Mouse (Mus musculus) limb, embryonic 12.5 days (tissue): ENCODE results near the gene Cxcr2. TPM values are rescaled to one million over a fixed set of nuclear protein-coding genes. Genes with fewer than 3 reads are reported as not detected.

Experiments
- ATAC-seq: fragments of 200-750 bp; cut with Nextera tagmentation; 2 replicates; pipeline ENCODE4 v1.8.0; 2017; ENCODE audit warnings: low read depth, moderate TSS enrichment; ENCODE audit not compliant: insufficient number of reproducible peaks, insufficient read depth, low FRiP score, low TSS enrichment
- H3K27ac ChIP-seq: fragments of 300-500 bp; sonication (generic); 2 replicates; pipeline ENCODE4 v1.5.1; 2016; ENCODE audit warnings: mild to moderate bottlenecking, moderate library complexity
- H3K27me3 ChIP-seq: fragments of 300-500 bp; sonication (generic); 2 replicates; pipeline ENCODE4 v1.6.1; 2016; ENCODE audit warnings: mild to moderate bottlenecking, moderate library complexity
- H3K36me3 ChIP-seq: fragments of 300-500 bp; sonication (generic); 2 replicates; pipeline ENCODE4 v1.6.1; 2016; ENCODE audit warnings: mild to moderate bottlenecking, moderate library complexity
- H3K4me1 ChIP-seq: fragments of 300-500 bp; sonication (generic); replicated peaks from 2 replicates; pipeline ENCODE4 v1.6.1; 2016
- H3K4me2 ChIP-seq: fragments of 300-500 bp; sonication (generic); 2 replicates; pipeline ENCODE4 v1.6.1; 2016; ENCODE audit warnings: mild to moderate bottlenecking, moderate library complexity
- H3K4me3 ChIP-seq: fragments of 300-500 bp; sonication (generic); replicated peaks from 2 replicates; pipeline ENCODE4 v1.5.1; 2016; ENCODE audit warnings: mild to moderate bottlenecking
- H3K9ac ChIP-seq: fragments of 300-500 bp; sonication (generic); replicated peaks from 2 replicates; pipeline ENCODE4 v1.6.1; 2016; ENCODE audit warnings: mild to moderate bottlenecking, moderate library complexity
- H3K9me3 ChIP-seq: fragments of 300-500 bp; sonication (generic); 2 replicates; pipeline ENCODE4 v1.6.1; 2016; ENCODE audit warnings: mild to moderate bottlenecking, moderate library complexity
- WGBS: fragments of 180-500 bp; shearing (Covaris S2); methylation state at CpG from one replicate; pipeline ENCODE4 v1.1.7; 2016; 5-methylcytosine and 5-hydroxymethylcytosine counted together
- polyA plus RNA-seq: library from polyadenylated mRNA; unstranded; fragments of >200 nt; fragmentation: Nextera tagmentation; extraction: Ambion mirVana; gene quantifications from 2 replicates; pipeline ENCODE4 v1.2.1, GENCODE M21; 2016

Gene Cxcr2
- polyA plus RNA-seq, 1 experiment from 2014 or later, result 0.09 TPM

DNA sequence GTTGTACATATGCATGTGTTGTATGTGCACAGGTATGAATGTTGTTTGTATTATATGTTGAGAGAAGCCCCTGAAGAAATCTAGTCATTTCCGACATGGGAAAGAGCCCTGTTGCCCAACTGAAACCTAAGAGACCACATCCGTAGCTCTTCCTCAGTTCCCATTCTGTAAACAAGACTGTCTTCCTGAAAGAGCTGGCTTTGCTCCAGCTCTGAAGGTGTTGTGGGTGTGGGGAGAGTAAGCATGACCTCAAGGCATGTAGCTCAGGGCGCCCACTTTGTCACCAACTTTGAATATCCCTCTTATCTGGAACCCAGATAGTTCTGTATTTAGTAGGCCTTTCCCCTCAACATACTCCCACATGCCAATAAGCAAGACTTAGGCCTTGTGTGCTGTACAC lies 24.8 kb downstream of the Cxcr2 start:
- no peaks in the 10 kb centered on the region for H3K27me3 ChIP-seq
- H3K27ac ChIP-seq, result no peak overlapping the region
- no peak overlapping the region for H3K4me2 ChIP-seq
- 87% methylated on average over 3 of the region's 3 CpGs for WGBS
- no peaks in the 10 kb centered on the region for H3K9me3 ChIP-seq
- no peaks in the 10 kb centered on the region for H3K36me3 ChIP-seq
- no peak for ATAC-seq
- H3K9ac ChIP-seq, result no peak overlapping the region
- 0 out of 2 replicates have a peak, but pooled peaks cover 5% of the 10 kb centered on the region for H3K4me1 ChIP-seq
- no peak overlapping the region for H3K4me3 ChIP-seq

GRCm38 (mm10) chr1:74179624-74180408 lies 26.0 kb downstream of the Cxcr2 start:
- 50% methylated on average over 9 of the region's 9 CpGs for WGBS
- ATAC-seq, result no peak
- Histone ChIP-seq H3K4me1 (0 out of 2 replicates have a peak, but pooled peaks cover 5% of the 10 kb centered on the region), H3K9ac (no peak overlapping the region), H3K36me3 (no peaks in the 10 kb centered on the region), H3K4me3 (no peak overlapping the region), H3K4me2 (no peak overlapping the region), H3K27me3 (no peaks in the 10 kb centered on the region), H3K9me3 (no peaks in the 10 kb centered on the region), H3K27ac (no peak overlapping the region)

DNA sequence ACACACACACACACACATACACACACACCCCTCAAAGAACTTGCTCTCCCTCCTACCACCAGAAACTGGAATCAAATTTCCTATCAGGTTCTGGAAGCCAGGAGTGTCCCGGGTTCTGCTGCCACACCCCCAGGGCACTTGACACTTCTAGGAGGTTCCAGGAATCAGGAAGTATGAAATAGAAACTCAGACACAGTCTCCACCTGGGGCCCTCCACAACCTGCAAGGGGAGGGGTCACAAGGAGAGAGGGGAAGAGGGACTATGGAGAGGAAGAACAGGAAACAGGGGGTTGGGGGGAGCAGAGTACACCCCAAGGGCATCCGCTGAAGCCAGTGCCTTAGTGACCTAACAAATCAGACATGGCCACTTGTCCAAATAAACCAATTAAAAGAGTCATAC lies 27.7 kb downstream of the Cxcr2 start:
- WGBS, result 44% methylated on average over 2 of the region's 2 CpGs
- H3K9ac ChIP-seq, result no peak overlapping the region
- no peak for ATAC-seq

GRCm38 (mm10) chr1:74183006-74183405 lies 29.2 kb downstream of the Cxcr2 start:
- no peak overlapping the region for H3K9ac ChIP-seq
- H3K36me3 ChIP-seq, result no peaks in the 10 kb centered on the region
- no peak overlapping the region for H3K4me3 ChIP-seq
- H3K27me3 ChIP-seq, result no peaks in the 10 kb centered on the region
- no peaks in the 10 kb centered on the region for H3K9me3 ChIP-seq
- H3K4me1 ChIP-seq, result 0 out of 2 replicates have a peak, but pooled peaks cover 5% of the 10 kb centered on the region
- 57% methylated on average over 2 of the region's 2 CpGs for WGBS
- H3K27ac ChIP-seq, result no peak overlapping the region
- H3K4me2 ChIP-seq, result no peak overlapping the region
- ATAC-seq, result no peak

More for the DNA sequence above, 27.7 kb downstream of the Cxcr2 start:
- Histone ChIP-seq H3K4me1 (0 out of 2 replicates have a peak, but pooled peaks cover 5% of the 10 kb centered on the region), H3K9me3 (no peaks in the 10 kb centered on the region), H3K4me3 (no peak overlapping the region), H3K4me2 (no peak overlapping the region), H3K36me3 (no peaks in the 10 kb centered on the region), H3K27me3 (no peaks in the 10 kb centered on the region), H3K27ac (no peak overlapping the region)

DNA sequence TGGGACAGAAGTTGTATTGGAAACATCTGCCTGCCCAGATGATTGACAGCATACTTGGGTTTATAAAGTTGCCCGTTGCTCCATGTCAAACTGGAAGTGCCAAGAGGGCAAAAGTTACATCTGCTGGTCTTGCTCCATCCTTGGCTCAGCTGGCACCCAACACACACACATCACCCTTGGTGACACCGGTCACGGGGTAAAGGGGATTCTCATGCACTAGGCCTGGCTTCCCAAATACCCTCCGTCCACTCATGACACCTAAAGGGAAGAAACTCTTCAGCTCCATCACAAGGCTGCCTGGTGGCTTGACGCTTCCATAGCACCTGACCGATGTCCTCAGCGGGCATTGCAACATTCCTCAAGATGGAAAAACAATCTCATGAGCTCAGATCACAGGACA lies 36.7 kb downstream of the Cxcr2 start:
- Histone ChIP-seq H3K4me3 (no peak overlapping the region), H3K27ac (no peak overlapping the region), H3K4me1 (no peaks in the 10 kb centered on the region), H3K4me2 (no peak overlapping the region), H3K9ac (no peak overlapping the region), H3K9me3 (no peaks in the 10 kb centered on the region), H3K36me3 (no peaks in the 10 kb centered on the region), H3K27me3 (no peaks in the 10 kb centered on the region)
- WGBS, result 92% methylated on average over 7 of the region's 7 CpGs
- no peak for ATAC-seq

DNA sequence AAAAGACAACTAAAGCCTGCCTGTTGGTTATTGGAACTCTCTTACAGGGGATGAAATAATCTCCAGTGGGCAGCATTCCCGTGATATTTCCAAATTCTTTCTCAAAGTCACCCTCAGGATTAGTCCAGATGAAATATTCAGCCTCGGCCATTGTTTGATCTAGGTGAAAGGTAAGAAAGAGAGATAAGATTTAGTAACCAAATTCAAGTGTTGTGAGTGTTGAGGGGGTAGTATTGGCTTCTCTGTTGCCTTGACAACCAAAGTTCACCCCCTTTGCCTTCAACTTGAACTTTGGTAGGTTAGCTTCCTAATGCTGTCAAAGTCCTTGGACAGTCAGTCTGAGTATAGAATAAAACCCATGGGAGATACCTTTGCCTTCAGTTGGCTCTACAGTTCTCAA lies 38.9 kb downstream of the Cxcr2 start:
- H3K4me3 ChIP-seq, result no peak overlapping the region
- H3K4me1 ChIP-seq, result no peaks in the 10 kb centered on the region
- 78% methylated on average over 2 of the region's 2 CpGs for WGBS
- no peaks in the 10 kb centered on the region for H3K9me3 ChIP-seq
- no peak overlapping the region for H3K9ac ChIP-seq
- no peak overlapping the region for H3K4me2 ChIP-seq
- ATAC-seq, result no peak
- no peak overlapping the region for H3K27ac ChIP-seq
- H3K27me3 ChIP-seq, result no peaks in the 10 kb centered on the region
- H3K36me3 ChIP-seq, result no peaks in the 10 kb centered on the region

- ATAC-seq, result no peak
- Histone ChIP-seq H3K4me1 (no peaks in the 10 kb centered on the region), H3K36me3 (no peaks in the 10 kb centered on the region), H3K4me2 (no peak within 1 kb of the TSS), H3K27ac (no peak within 1 kb of the TSS), H3K9ac (no peak within 1 kb of the TSS), H3K4me3 (no peak within 1 kb of the TSS), H3K27me3 (no peaks in the 10 kb centered on the region), H3K9me3 (no peaks in the 10 kb centered on the region)
- WGBS, result 68% methylated on average over 8 of the region's 8 CpGs
These were observed 40.7 kb downstream of the Cxcr2 start, which contains the start of gene Cxcr1 for GRCm38 (mm10) chr1:74194445-74194844. Cxcr1 (minus strand) TSS chr1:74194631.

DNA sequence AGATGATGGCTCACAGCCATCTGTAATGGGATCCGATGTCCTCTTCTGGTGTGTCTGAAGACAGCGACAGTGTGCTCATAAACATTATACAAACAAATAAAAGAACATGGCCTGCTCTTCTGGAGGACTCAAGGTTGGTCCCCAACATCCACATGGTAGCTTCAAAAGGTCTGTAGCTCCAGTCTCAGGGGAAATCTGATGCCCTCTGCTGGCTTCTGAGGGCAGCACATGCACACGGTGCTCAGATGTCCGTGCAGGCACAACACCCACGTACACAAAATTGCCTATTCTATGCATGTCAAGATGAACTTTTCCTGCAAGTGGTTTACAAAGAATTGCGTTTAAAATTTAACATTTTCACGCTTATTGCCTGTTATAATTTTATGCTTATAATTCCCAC lies 42.2 kb downstream of the Cxcr2 start:
- H3K4me2 ChIP-seq, result no peak overlapping the region
- no peaks in the 10 kb centered on the region for H3K36me3 ChIP-seq
- ATAC-seq, result no peak
- no peaks in the 10 kb centered on the region for H3K9me3 ChIP-seq
- no peak overlapping the region for H3K9ac ChIP-seq
- WGBS, result 49% methylated on average over 7 of the region's 7 CpGs
- no peaks in the 10 kb centered on the region for H3K27me3 ChIP-seq
- H3K4me1 ChIP-seq, result no peaks in the 10 kb centered on the region
- H3K27ac ChIP-seq, result no peak overlapping the region
- no peak overlapping the region for H3K4me3 ChIP-seq

DNA sequence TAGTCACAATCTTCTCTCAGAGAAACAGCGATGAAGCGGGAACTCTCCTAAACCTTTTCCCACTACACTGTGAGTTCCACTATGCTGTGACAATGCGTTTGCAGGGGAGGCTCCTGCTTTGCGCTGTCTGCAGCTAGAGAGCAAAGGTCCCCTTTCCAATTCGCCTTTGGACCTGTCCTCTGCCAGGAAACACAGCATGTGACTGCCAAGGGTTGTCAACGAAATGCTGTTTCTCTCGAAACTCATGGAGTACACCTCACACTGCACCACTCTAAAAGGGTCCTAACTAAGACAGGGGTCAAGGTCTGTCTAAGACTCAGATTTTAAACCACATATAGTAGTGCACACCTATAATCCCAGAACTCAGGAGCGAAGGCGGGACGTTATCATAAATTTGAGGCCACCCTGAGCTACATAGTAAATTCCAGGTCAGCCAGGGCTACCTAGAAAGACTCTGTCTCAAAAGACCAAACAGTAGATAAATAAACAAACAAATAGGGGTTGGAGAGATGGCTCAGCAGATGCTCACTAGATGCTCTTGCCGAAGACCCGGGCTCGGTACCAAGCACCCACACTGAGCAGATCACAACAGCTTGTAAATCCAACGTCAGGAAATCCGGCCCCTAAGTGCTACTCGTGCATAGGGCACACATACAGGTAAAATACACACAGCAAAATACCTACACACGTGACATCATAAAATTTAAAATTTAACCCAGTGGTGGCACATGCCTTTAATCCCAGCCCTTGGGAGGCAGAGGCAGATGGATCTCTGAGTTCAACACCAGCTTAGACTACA lies 43.0 kb downstream of the Cxcr2 start:
- Histone ChIP-seq H3K4me2 (no peak overlapping the region), H3K36me3 (no peaks in the 10 kb centered on the region), H3K27ac (no peak overlapping the region), H3K4me1 (no peaks in the 10 kb centered on the region), H3K9ac (no peak overlapping the region), H3K9me3 (no peaks in the 10 kb centered on the region), H3K27me3 (no peaks in the 10 kb centered on the region), H3K4me3 (no peak overlapping the region)
- 81% methylated on average over 17 of the region's 17 CpGs for WGBS
- no peak for ATAC-seq

GRCm38 (mm10) chr1:74197726-74198470 lies 44.1 kb downstream of the Cxcr2 start:
- Histone ChIP-seq H3K36me3 (no peaks in the 10 kb centered on the region), H3K27me3 (no peaks in the 10 kb centered on the region), H3K9me3 (no peaks in the 10 kb centered on the region), H3K4me2 (no peak overlapping the region), H3K27ac (no peak overlapping the region), H3K4me3 (no peak overlapping the region), H3K4me1 (no peaks in the 10 kb centered on the region), H3K9ac (no peak overlapping the region)
- WGBS, result 82% methylated on average over 12 of the region's 12 CpGs
- no peak for ATAC-seq

GRCm38 (mm10) chr1:74199046-74199445 lies 45.3 kb downstream of the Cxcr2 start:
- H3K27ac ChIP-seq, result no peak overlapping the region
- H3K9me3 ChIP-seq, result no peaks in the 10 kb centered on the region
- no peaks in the 10 kb centered on the region for H3K36me3 ChIP-seq
- whole genome bisulfite sequencing, result 89% methylated on average over 8 of the region's 8 CpGs
- ATAC-seq, result no peak
- no peaks in the 10 kb centered on the region for H3K4me1 ChIP-seq
- no peak overlapping the region for H3K4me3 ChIP-seq
- no peak overlapping the region for H3K4me2 ChIP-seq
- H3K27me3 ChIP-seq, result no peaks in the 10 kb centered on the region
- H3K9ac ChIP-seq, result no peak overlapping the region
